Mouse (Mus musculus): Measurements from ENCODE around the gene Fkbp4. TPM values are rescaled to one million over a fixed set of nuclear protein-coding genes. Genes with fewer than 3 reads are reported as not detected.

Fkbp4 gene
- polyA plus RNA-seq, 1 experiment from 2014 or later: 438 TPM

- Histone ChIP-seq H3K4me2 (no peak overlapping the region), H3K9me3 (no peaks in the 10 kb centered on the region), H3K36me3 (no peaks in the 10 kb centered on the region), H3K4me1 (no peaks in the 10 kb centered on the region), H3K27me3 (no peaks in the 10 kb centered on the region), H3K9ac (no peak overlapping the region), H3K4me3 (no peak overlapping the region), H3K27ac (no peak overlapping the region)
- 79% methylated on average over 14 of the region's 14 CpGs for WGBS
- ATAC-seq (ENCODE audit: insufficient number of reproducible peaks, insufficient read depth, low FRiP score, low TSS enrichment, low read depth): no peak
Measured at GRCm38 (mm10) chr6:128460729-128461503, 22.4 kb upstream of the Fkbp4 start.

GRCm38 (mm10) chr6:128460321-128460720 is 21.8 kb upstream of the Fkbp4 start:
- WGBS: 27% methylated on average over 2 of the region's 2 CpGs
- no peaks in the 10 kb centered on the region for H3K9me3 ChIP-seq
- H3K27ac ChIP-seq: no peak overlapping the region
- H3K4me2 ChIP-seq: no peak overlapping the region
- no peaks in the 10 kb centered on the region for H3K27me3 ChIP-seq
- H3K4me1 ChIP-seq: no peaks in the 10 kb centered on the region
- no peaks in the 10 kb centered on the region for H3K36me3 ChIP-seq
- H3K9ac ChIP-seq: no peak overlapping the region
- H3K4me3 ChIP-seq: no peak overlapping the region
- no peak for ATAC-seq (ENCODE audit: insufficient number of reproducible peaks, insufficient read depth, low FRiP score, low TSS enrichment, low read depth)

DNA sequence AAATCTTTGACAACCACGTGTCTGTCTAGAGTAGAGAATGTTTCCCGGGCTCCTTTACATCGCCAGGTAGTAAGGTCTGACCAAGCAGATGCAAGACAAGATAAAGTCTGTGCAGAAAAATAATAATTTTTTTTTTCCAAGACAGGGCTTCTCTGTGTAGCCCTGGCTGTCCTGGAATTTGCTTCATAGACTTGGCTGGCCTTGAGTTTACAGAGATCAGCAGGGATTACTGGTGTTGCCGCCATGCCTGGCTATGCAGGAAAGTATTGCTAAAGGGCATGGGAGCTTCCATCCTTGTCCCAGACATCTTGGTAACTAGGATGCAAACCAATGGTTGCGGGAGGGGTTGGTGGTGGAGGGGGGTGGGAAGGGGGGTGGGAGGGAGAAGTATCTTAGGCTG is 18.7 kb upstream of the Fkbp4 start:
- no peaks in the 10 kb centered on the region for H3K27me3 ChIP-seq
- H3K27ac ChIP-seq: no peak overlapping the region
- ATAC-seq (ENCODE audit: insufficient number of reproducible peaks, insufficient read depth, low FRiP score, low TSS enrichment, low read depth): no peak
- H3K4me1 ChIP-seq: no peaks in the 10 kb centered on the region
- no peaks in the 10 kb centered on the region for H3K36me3 ChIP-seq
- H3K4me2 ChIP-seq: no peak overlapping the region
- H3K4me3 ChIP-seq: no peak overlapping the region
- no peaks in the 10 kb centered on the region for H3K9me3 ChIP-seq
- 76% methylated on average over 5 of the region's 5 CpGs for WGBS
- no peak overlapping the region for H3K9ac ChIP-seq

- no peak overlapping the region for H3K9ac ChIP-seq
- H3K36me3 ChIP-seq: no peaks in the 10 kb centered on the region
- WGBS: 73% methylated on average over 12 of the region's 12 CpGs
- H3K27me3 ChIP-seq: no peaks in the 10 kb centered on the region
- no peaks in the 10 kb centered on the region for H3K9me3 ChIP-seq
- no peak overlapping the region for H3K4me2 ChIP-seq
- no peak overlapping the region for H3K4me3 ChIP-seq
- H3K27ac ChIP-seq: no peak overlapping the region
- no peaks in the 10 kb centered on the region for H3K4me1 ChIP-seq
- ATAC-seq (ENCODE audit: insufficient number of reproducible peaks, insufficient read depth, low FRiP score, low TSS enrichment, low read depth): no peak
Measured at GRCm38 (mm10) chr6:128455835-128456605, 17.5 kb upstream of the Fkbp4 start.

DNA sequence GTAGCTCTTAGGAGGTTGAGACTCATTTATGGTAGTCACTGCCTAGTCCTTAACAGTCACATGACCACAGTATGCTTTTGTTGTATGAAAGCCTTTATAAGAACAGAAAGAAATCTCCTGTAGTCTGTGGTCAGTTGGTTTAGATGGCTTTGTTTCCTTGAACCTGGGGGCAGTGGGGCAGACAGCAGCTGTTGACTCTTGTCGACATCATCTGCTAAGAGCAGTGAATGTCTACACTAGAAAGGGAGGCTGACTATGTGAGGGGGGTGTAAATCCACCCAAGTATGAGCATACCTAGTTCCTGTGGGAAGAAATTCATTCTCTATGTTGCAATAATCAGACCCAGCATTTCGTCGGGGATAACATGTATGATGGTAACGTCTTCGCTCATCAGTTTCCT is 8.6 kb upstream of the Fkbp4 start:
- Histone ChIP-seq H3K4me1 (peaks cover 7% of the 10 kb centered on the region; the same call in 1 of the 2 replicates), H3K4me3 (no peak overlapping the region), H3K9me3 (no peaks in the 10 kb centered on the region), H3K36me3 (no peaks in the 10 kb centered on the region; the same call in 1 of the 2 replicates), H3K4me2 (no peak overlapping the region), H3K9ac (no peak overlapping the region), H3K27ac (no peak overlapping the region), H3K27me3 (no peaks in the 10 kb centered on the region)
- 98% methylated on average over 5 of the region's 5 CpGs for WGBS
- ATAC-seq (ENCODE audit: insufficient number of reproducible peaks, insufficient read depth, low FRiP score, low TSS enrichment, low read depth): no peak

DNA sequence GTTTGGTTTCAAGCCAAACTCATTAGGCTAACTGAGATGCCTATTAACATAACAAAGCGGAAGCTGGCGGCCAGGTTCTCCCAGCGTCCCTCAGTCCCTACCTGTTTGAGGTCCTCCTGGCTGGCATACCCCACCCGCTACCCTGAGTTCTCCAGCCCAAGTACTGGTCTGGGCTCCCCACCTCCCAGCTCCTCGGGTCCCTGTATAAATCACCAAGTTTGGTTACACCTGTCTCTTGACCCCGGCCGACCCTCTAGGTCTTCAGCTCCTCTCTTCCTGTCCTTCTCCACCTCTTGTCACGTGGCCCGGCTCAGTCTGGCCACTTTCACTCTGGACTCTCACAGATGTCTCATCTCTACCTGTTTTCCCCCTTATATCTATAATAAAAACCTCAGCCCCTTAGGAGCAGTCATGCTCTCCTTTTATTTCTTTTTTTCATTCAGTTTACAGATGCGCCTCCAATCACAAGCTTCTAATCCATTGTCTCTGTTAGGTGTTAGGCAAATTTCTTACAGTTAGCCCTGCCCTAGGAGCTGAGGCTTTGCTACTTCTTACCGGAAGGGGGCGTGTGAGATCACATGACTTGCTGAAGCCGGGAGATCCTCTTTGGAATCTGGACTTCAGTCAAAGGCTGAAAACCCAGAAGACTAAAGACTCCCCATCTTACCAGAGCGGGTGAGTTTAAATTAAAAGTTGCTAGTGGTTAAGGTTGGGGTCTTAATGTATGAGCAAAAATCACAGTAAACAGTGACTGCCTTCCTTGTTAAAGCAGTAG is 7.5 kb upstream of the Fkbp4 start:
- Histone ChIP-seq H3K36me3 (no peaks in the 10 kb centered on the region; the same call in 1 of the 2 replicates), H3K27ac (no peak overlapping the region), H3K4me3 (no peak overlapping the region), H3K4me1 (peaks cover 7% of the 10 kb centered on the region; the same call in 1 of the 2 replicates), H3K4me2 (peak overlapping the region; percentile 24), H3K9me3 (no peaks in the 10 kb centered on the region), H3K27me3 (no peaks in the 10 kb centered on the region), H3K9ac (no peak overlapping the region)
- ATAC-seq (ENCODE audit: insufficient number of reproducible peaks, insufficient read depth, low FRiP score, low TSS enrichment, low read depth): no peak
- WGBS: 13% methylated on average over 14 of the region's 14 CpGs

DNA sequence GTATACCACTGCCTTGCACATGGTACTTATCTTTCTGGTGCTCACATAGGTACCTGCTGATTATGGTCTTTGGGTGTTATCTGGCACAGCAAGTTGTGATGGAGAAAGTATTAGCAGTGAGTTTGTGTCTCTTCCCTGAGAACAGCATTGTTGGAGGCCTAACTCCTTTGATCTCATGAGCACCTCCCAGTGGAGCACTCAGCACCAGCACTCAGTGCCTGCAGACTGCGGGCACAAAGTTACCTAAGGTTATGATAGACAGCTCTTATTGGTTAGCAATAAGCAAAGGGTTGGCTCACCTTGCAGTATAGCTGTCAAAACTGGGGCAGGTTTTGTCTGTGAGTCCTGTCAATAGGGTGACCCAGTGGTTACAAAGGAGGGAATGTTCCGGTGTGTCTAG is 1.8 kb upstream of the Fkbp4 start:
- Histone ChIP-seq H3K4me3 (no peak overlapping the region), H3K9me3 (no peaks in the 10 kb centered on the region), H3K27ac (no peak overlapping the region), H3K9ac (no peak overlapping the region), H3K4me1 (peaks cover 19% of the 10 kb centered on the region), H3K36me3 (peaks cover 13% of the 10 kb centered on the region), H3K27me3 (no peaks in the 10 kb centered on the region), H3K4me2 (no peak overlapping the region)
- no peak for ATAC-seq (ENCODE audit: insufficient number of reproducible peaks, insufficient read depth, low FRiP score, low TSS enrichment, low read depth)
- 90% methylated on average over 2 of the region's 2 CpGs for WGBS

GRCm38 (mm10) chr6:128438871-128439341 is 429 bp upstream of the Fkbp4 start:
- Histone ChIP-seq H3K4me2 (peak overlapping the region; percentile 67), H3K27ac (peak overlapping the region; percentile 94), H3K9me3 (no peaks in the 10 kb centered on the region), H3K4me1 (peaks cover 19% of the 10 kb centered on the region), H3K4me3 (peak overlapping the region; percentile 96), H3K36me3 (peaks cover 27% of the 10 kb centered on the region), H3K27me3 (no peaks in the 10 kb centered on the region), H3K9ac (peak overlapping the region; percentile 96)
- 23% methylated on average over 18 of the region's 18 CpGs for WGBS
- peak; percentile 58 for ATAC-seq (ENCODE audit: insufficient number of reproducible peaks, insufficient read depth, low FRiP score, low TSS enrichment, low read depth)

DNA sequence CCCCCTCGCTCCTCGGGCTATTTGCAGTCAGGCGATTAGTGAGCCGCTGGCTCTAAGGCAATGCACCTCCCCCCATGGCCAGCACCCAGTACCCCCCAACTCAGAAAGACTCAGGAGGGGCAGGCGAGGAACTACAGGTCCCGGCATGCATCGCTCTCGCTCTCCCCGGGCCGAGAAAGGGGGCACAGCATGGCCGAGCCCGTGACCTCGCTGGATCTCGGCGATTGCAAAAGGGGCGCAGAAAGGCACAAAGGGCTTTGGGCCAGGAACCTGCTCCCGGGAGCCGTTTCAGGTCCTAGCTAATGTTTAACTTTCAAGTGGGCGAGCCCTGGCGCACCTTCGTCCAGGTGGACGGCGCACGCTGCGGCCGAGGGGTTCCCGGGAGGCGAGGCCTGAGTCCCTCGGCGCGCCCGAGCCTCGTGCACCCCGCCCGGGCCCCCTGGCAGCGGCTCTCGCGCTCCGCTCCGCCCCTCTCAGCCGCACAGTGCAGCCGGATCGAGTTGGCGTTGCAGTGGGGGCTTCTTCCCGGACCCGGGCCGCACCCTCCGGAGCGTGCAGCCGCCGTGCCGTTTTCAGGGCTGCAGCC is 653 bp downstream of the Fkbp4 start:
- H3K36me3 ChIP-seq: peaks cover 38% of the 10 kb centered on the region
- H3K4me3 ChIP-seq: peak overlapping the region; percentile 96
- ATAC-seq (ENCODE audit: insufficient number of reproducible peaks, insufficient read depth, low FRiP score, low TSS enrichment, low read depth): peak; percentile 69
- H3K4me1 ChIP-seq: peaks cover 19% of the 10 kb centered on the region
- no peaks in the 10 kb centered on the region for H3K9me3 ChIP-seq
- peak overlapping the region; percentile 94 for H3K27ac ChIP-seq
- WGBS: under 1% methylated on average over 52 of the region's 52 CpGs
- no peaks in the 10 kb centered on the region for H3K27me3 ChIP-seq
- H3K4me2 ChIP-seq: peak overlapping the region; percentile 67
- H3K9ac ChIP-seq: peak overlapping the region; percentile 96

- peak overlapping the region; percentile 96 for H3K4me3 ChIP-seq
- WGBS: 3% methylated on average over 10 of the region's 10 CpGs
- peaks cover 19% of the 10 kb centered on the region for H3K4me1 ChIP-seq
Measured at GRCm38 (mm10) chr6:128437288-128437687, 1.2 kb downstream of the Fkbp4 start.

More at GRCm38 (mm10) chr6:128437288-128437687, 1.2 kb downstream of the Fkbp4 start:
- Histone ChIP-seq H3K9me3 (no peaks in the 10 kb centered on the region), H3K27me3 (no peaks in the 10 kb centered on the region), H3K4me2 (peak overlapping the region; percentile 67), H3K9ac (peak overlapping the region; percentile 96), H3K27ac (peak overlapping the region; percentile 94), H3K36me3 (peaks cover 43% of the 10 kb centered on the region)
- no peak for ATAC-seq (ENCODE audit: insufficient number of reproducible peaks, insufficient read depth, low FRiP score, low TSS enrichment, low read depth)

All from embryonic facial prominence, embryonic 13.5 days (tissue).